Mouse (Mus musculus) left cerebral cortex, adult 9 months (tissue): ENCODE measurements around the gene Gm11116.
"Not testable (repeated sequence)": the region's sequence is repeated elsewhere in the genome, so short reads cannot be mapped to it uniquely, and the experiment has no call there.

Source experiments
- DNase-seq, 2 experiments: peaks; one replicate each; pipeline ENCODE4 v3.0.0; 2022; ENCODE audit warnings: low spot score in 2 of 2

The Gm11116 gene

DNA sequence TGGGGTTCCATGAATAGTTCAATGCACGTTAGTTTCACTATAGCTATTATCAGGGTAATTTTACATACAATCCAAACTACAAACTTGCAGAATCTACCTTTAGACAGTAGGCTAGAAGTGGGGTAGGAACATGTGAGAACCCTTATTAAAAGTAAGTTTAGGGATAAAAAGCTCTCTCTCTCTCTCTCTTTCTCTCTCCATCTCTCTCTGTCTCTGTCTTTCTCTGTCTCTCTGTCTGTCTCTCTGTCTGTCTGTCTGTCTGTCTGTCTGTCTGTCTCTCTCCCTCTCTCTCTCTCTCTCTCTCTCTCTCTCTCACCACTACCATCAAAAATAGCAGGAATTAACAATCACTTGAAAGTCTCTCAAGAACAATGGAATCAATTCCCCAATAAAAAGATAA is at the start of gene Gm11116:
Gene Gm11116, minus strand, starts transcription at position 101 of the 400 bp plus-strand sequence.
- DNase-seq: no peak

DNA sequence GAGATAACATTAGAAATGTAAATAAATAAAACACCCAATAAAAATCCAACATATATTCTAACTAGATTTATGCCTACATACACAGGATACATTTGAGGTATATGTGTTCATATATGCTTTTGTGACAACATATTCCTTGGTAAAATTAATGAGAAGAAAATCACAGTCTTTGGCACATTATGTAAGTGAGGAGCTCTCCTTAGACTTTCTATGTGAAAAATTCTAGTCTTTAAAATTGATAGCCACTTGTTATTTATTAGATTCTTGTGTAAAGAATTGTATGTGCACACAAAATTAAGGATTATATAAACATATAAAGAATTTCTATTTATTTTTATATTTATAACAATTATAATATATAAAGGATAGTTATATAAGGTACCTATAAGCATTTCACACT is 42.7 kb upstream of the Gm11116 start, which contains the start of gene Gm11115:
Gene Gm11115, minus strand, starts transcription at position 101 of the 400 bp plus-strand sequence.
- DNase-seq: no peak

DNA sequence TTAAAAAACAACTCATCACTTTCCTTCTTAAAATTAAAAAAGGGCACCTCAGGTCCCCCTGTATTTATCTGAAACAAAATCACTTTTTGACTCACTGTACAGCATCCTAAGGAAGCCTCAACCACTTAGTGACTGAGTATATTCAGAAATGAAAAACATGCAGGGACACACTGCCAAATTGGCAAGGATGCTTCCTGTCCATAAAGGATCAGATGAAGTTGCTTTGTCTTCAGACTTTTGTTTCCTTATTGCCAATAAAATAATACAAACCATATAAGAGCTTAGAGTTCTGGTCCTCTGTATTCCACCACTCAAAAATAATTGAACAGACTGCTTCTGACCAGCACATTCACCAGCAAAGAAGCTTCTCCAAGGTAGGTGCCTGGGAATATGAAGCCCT is 25.1 kb downstream of the Gm11116 start, which contains the start of gene Smr2:
Gene Smr2, plus strand, starts transcription at position 301 of the 400 bp plus-strand sequence.
- DNase-seq: not testable (repeated sequence)
